Mouse (Mus musculus) kidney, adult 9 months (tissue): ENCODE results near the gene Adora2b.
"Not testable (repeated sequence)": the region's sequence is repeated elsewhere in the genome, so short reads cannot be mapped to it uniquely, and the experiment has no call there.

Experiments used
- DNase-seq: peaks from one replicate; pipeline ENCODE4 v3.0.0; 2022

Adora2b gene

DNA sequence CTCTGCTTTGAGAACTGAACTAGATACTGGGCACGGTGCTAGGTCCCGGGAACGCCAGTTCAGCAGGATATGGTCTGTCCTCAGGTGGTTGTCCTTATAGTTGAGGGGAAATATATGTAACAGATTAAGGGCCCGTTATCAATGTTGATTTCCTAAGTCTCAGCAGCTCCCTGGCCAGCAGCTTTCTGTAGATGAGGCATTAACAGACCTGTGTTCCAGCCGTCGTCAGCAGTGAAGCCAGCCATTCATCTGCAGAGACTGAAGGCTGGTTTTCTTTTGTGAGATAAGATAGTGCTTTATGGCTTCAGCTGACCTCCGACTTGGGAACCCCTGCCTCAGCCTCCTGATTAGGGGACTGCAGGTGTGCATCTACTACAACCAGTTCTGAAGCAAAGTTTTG lies 15.2 kb downstream of the Adora2b start:
- DNase-seq, result no peak

DNA sequence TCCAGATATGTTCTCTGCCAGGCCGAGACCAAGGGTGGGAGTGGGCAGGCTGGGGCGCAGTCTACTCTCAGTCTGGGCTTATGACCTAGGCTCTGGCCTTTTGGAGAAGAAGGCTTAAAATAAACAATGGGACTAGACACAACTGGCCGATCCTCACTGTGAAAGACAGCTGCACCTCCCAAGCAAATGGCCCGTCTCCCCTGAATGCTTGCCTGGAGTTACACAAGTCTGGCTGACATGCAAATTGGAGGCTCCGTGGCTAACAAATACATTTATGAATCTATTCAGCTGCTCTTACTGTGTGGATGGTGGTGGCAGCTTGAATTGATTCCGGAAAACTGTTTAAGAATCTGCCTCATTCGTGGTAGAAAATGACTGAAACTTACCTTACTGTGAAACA lies 16.9 kb downstream of the Adora2b start:
- no peak for DNase-seq

DNA sequence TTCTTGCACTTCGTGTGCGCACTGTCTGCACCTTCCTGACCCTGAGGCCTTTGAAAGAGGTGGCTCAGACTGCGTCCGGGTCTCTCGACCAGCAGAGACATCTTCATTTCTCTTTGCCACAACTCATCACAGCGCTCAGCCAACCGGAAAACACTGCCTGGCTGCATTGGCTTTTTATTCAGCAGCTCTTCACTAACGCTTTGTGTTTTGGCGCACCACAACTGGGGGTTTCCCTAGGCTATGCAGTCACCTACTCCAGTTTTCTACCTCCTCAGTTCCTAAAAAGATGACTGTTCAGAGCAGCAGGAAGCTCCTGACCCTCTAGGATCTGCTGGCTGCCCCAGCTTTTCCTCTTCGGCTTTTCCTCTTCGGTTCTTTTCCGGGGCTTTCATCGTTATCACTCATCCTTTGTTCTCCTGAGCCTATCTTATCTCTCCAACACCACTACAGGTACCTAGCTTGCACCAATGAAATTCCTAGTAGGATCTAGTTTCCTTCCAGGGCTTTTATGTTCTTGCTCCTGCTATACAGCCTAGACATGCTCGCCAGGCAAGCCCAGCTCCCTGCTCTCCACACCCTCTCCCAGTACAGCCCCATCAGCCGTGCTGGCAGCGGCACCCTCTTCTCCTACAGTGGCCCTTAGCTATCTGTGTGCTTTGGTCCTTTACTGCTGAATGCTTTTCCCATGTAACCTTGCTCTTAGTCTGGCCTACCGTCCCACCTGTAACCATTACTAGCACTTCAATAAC lies 17.9 kb downstream of the Adora2b start:
- DNase-seq, result no peak

DNA sequence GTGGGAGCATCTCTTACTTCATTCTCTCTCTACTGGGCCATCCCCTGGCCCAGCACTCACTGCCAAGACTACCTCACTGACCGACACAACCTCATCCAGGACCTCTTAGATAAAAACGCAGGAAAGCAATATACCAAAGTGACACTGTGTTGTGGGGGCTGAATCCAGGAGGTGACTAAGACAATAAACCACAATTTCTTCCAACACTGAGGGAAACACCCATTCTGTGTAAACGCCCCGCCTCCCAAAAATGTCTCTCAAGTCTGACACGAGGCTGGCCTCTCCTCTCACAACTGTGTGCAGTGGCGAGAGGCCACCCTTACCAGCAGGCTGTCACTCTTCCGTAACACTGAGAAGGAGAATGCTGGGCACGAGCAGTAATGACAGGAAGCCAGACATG lies 19.6 kb downstream of the Adora2b start:
- DNase-seq, result no peak

DNA sequence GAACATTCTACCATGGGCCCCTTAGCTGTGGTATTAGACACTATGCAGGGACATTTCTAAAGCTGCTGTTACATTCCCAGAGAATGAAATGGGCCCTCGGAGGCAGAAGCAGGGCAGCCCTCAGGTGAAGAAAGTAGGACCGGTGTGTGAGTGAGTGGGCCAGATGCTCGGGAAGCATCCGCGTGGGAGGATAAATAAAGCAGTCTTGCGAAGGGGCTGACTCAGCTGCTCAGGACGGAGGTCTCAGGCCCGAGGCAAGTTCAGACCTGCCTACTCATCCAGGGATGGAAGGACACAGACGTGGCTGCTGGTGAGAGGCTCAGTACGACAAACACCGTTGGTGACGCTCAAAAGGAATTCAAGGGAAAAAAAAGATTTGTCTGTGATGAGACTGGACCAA lies 20.3 kb downstream of the Adora2b start:
- no peak for DNase-seq

DNA sequence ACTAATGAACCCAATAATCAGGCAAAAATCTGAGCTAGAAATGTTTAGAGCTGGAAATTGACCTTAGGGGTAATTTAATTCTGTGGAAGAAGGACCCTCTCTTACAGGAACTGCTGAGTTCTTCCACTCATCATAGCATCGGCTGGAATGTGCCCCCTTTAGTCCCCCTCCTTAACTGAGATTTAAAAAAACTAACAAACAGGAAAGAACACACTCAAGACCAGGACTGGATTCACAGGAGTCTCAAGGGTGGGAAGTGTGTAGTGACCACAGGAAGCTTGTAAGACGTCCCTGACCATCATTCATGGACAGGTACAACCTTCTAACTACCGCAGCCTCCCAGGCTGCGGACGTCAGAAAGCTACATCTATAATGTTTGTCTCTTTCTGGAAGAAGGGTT lies 22.1 kb downstream of the Adora2b start:
- no peak for DNase-seq

DNA sequence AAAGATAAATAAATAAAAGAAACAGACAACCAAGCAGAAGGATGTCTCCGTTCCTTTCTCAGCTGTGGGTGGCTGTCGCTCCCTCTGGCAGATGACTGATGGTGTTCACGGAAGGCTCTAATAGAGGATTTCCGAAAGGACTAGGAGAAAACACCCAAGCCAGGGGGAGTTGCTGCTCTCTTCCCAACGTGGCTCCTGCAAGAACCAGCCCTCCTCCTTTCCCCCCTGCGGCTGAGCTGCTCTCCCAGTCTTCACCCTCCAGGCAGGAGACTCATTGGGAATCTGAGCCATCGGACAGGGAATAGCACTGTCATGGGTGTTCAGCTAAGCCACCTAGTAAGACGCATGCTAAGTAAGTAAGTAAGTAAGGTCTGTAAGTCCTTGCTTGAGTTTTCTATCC lies 28.3 kb downstream of the Adora2b start:
- DNase-seq, result no peak

DNA sequence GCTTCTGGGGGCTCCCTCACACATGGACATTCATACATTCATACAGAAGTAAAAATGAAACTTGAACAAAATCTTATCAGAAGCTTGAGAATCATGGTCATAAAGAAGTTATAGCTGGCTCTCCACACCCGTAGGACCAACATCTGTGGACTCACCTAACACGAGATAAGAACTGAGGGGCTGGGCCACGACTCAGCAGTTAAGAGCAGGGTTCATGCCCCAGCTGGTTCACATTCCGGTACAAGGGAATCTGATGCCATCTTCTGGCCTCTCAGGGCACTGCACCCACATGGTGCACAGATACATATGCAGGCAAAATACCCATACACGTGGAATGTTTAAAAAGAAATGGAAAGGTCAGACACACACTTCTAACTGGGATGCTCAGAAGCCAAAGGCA lies 29.2 kb downstream of the Adora2b start:
- DNase-seq, result peak; percentile 82

DNA sequence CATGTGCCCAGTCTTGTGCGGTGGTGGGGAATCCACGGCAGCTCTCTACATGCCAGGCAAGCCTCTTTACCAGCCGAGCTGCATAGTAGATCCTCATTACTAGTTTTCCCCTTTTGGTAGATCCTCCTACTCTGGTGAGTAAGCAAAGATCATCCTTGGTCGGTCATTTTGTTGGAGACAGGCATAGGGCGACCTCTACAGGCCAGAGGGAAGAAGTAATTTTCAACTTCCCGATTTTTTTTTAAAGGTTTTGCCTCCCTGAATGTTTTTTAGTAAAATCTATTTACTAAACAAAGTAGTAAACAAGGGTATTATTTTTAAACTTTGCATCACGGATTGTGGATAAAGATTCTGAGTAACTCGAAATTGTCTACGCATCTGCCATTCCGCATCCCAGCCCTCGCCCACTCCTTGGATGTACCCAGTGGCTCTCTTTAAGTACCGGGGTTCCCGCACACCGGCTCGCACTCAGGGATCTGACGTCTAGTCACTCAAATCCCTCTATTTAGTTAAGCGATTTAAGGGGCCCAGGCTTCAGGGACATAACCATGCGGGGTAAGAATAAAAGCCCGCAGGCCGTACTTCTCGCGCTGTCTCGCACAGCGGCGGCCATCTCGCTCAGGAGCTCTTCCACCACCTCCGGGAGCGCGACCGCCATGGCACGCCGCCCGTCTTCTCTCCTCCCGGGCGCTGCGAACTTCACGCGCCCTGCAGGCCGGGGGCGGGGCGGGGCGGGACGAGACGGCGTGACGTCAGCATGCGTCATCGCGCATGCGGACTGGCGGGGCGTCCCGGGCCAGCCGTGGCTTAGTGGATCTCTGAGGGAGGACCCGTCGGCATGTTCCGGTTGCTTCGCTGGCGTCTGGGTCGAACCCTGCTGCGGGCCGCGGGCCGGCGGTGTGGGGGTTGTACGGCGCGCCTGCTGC lies 32.2 kb downstream of the Adora2b start, which contains the start of the genes Zswim7 and Ttc19:
Gene Zswim7, minus strand, starts transcription at position 701 of the 926 bp plus-strand sequence.
Gene Ttc19, plus strand, starts transcription at position 799 of the 926 bp plus-strand sequence.
- peak; percentile 93 for DNase-seq

DNA sequence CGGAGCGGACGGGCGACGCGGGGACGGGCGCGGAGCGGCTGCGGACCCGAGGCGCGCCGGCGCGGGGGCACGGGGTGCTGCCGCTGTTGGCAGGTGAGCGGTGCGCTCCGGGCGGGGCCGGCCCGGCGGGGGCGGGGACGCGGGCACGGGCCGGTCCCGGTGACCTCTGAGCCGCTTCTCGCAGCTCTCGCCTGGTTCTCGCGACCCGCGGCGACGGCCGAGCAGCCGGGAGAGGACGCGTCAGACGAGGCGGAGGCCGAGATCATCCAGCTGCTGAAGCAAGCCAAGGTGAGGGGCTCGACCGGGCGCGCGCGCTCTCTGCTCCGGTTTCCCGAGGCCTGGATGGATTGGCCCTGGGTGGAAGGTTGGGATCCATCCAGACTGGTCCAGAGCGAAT lies 32.8 kb downstream of the Adora2b start:
- no peak for DNase-seq

DNA sequence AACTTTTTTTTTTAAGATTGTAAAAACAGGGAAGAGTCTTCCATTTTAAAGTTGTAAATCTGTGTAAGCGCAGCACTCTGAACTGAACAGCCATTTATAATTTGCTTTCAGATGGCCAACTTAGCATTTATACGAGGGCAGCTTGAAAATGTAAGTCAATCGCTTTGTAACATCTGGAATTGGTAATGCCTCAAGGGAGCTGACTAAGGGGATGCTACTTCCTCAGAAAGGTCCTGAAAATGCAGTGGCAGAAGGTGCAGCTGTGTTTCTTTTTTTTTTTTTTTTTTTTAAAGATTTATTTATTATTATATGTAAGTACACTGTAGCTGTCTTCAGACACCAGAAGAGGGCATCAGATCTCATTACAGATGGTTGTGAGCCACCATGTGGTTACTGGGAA lies 35.2 kb downstream of the Adora2b start:
- not testable (repeated sequence) for DNase-seq

DNA sequence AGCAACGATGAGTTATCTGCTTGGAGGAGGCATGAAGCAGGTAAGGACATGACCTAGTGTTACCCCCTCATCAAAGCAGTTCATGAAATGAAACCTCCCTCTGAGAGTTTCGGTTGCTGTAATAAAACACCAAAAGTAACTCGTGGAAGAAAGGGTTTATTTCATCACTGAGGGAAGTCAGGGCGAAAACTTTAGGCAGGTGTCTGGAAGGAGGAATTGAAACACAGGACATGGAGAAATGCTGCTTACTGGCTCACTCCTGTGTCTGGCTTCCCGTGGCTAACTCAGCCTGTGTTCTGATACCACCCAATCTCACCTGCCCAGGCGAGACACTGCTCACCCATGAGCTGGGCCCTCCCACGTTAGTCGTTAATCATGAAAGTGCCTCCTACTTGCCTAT lies 36.2 kb downstream of the Adora2b start:
- no peak for DNase-seq

DNA sequence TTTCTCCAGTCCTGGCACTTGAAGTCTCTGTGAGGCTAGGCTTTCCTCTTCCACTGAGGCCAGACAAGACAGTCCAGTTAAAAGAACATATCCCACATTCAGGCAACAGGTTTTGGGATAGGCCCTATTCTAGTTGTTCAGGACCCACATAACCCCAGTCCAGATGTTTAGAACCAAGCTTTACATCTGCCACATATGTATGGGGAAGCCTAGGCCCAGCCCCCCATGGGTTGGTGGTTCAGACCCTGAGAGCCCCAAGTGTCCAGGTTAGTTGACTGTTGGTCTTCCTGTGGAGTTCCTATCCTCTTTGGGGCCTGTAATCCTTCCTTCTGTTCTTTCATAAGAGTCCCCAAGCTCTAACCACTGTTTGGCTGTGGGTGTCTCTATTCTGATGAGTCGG lies 38.9 kb downstream of the Adora2b start:
- no peak for DNase-seq

DNA sequence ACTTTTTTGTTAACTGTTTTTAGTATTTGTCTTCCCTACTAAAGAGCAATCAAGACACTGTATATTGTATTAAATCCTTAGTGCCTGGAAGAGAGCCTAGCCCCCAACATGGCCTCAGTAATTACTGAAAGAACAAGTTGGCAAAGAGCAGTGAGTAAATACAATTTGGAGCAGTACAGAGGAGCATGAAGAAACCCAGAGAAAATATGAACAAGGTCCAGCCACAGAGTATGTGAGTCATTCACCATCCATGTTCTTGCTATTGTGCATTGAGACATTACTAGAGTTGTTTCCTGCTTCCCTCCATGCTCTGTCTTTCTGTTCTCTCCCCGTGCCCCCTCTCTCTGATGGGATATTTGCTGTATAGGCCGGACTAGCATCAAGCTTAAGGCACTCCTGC lies 45.3 kb downstream of the Adora2b start:
- DNase-seq, result no peak

DNA sequence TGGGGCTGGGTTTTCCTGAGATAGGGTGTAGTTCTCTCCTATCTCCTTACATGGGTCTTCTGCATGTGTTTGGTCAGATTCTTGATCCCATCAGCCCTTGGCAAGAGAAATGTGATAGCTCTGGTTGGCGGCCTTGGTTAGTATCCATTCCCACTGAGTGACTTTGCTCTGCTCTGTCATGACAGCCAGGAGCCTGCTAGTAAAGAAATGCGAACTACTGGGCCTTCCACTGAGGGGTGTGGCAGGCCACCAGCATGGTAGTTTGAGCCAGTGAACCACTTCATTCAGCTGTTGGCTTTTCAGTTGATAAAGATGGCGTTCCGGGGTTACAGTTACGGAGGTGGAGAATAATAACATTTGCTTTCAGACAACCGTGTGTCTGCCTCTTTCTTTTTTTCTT lies 50.1 kb downstream of the Adora2b start:
- DNase-seq, result no peak

DNA sequence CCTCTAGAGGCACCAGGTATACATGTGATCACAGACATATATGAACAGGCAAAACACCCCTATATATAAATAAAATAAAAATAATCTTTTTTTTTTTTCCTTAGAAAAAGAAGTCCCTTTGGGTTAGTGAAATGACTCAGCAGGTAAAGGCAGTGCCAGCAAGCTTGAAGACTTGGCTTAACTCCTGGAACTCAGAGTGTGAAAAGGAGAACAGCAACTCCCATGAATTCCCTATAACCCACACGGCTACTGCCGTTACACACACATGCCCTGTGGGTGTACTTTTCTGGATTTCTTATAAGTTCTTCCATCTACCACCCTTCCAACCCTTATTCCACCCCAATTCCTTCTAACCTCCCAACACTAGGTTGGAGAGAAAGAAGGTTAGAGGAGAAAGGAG lies 57.1 kb downstream of the Adora2b start:
- no peak for DNase-seq

DNA sequence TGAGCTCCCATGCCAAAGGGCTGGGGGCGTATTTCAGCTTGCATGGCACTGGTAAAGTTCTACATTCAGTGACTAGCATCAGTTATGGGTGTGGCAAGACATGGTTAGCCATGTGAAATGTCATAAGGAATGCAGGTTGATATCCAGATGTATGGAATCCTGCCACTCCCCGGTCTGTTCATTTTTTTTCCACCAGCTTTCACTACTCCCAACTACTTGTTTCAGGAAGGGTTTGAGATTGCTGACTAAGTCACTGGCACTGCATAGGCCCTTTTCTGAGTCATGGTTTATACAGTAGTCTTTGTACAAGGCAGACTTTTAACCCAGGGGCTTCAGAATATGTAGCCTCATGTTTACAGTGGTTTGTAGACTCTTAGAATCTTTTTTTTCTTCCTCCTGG lies 60.5 kb downstream of the Adora2b start:
- DNase-seq, result no peak

DNA sequence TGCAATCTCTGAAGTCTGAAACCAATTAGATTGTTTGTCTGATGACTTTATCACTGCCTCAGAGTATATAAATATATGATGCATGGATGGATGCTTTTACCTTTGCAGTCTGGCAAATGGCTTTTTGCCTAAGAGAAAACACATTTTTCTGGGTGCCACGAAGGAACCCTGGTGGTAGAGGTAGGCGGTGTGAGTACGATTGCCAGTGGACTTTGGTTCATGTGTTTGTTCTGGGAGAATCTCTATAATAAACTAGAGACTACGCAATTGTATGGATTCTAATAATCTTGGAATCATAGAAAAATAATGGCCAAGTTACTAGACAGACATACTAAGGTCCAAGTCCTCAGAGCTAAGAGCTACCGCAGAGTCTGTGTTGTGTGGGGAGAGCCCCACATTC lies 66.2 kb downstream of the Adora2b start:
- no peak for DNase-seq
